Mouse (Mus musculus) embryonic facial prominence, embryonic 10.5 days (tissue): ENCODE measurements around the gene Ccdc188. TPM values are rescaled to one million over a fixed set of nuclear protein-coding genes. Genes with fewer than 3 reads are reported as not detected.

Source experiments
- DNase-seq: peaks from one replicate; pipeline ENCODE4 v3.0.0-alpha.2; 2017; ENCODE audit warnings: low spot score
- H3K27ac ChIP-seq: fragments of 300-500 bp; sonication (generic); replicated peaks from 2 replicates; pipeline ENCODE4 v1.5.1; 2016; ENCODE audit warnings: mild to moderate bottlenecking
- H3K27me3 ChIP-seq: fragments of 300-500 bp; sonication (generic); replicated peaks from 2 replicates; pipeline ENCODE4 v1.6.1; 2016; ENCODE audit warnings: low read depth, mild to moderate bottlenecking; ENCODE audit not compliant: poor library complexity, severe bottlenecking
- H3K36me3 ChIP-seq: fragments of 300-500 bp; sonication (generic); replicated peaks from 2 replicates; pipeline ENCODE4 v1.6.1; 2016; ENCODE audit warnings: mild to moderate bottlenecking, moderate library complexity
- H3K4me1 ChIP-seq: fragments of 300-500 bp; sonication (generic); 2 replicates; pipeline ENCODE4 v1.6.1; 2016
- H3K4me3 ChIP-seq: fragments of 300-500 bp; sonication (generic); 2 replicates; pipeline ENCODE4 v1.5.1; 2016; ENCODE audit warnings: mild to moderate bottlenecking, moderate library complexity
- H3K9me3 ChIP-seq: fragments of 300-500 bp; sonication (generic); 2 replicates; pipeline ENCODE4 v1.6.1; 2016; ENCODE audit warnings: mild to moderate bottlenecking
- WGBS: fragments of 180-500 bp; shearing (Covaris S2); methylation state at CpG from one replicate; pipeline ENCODE4 v1.1.7; 2016; 5-methylcytosine and 5-hydroxymethylcytosine counted together
- polyA plus RNA-seq: library from polyadenylated mRNA; unstranded; fragments of >200 nt; fragmentation: Nextera tagmentation; extraction: Ambion mirVana; gene quantifications from 2 replicates; pipeline ENCODE4 v1.2.1, GENCODE M21; 2016

Ccdc188 gene
- polyA plus RNA-seq, 1 experiment from 2014 or later: not detected

DNA sequence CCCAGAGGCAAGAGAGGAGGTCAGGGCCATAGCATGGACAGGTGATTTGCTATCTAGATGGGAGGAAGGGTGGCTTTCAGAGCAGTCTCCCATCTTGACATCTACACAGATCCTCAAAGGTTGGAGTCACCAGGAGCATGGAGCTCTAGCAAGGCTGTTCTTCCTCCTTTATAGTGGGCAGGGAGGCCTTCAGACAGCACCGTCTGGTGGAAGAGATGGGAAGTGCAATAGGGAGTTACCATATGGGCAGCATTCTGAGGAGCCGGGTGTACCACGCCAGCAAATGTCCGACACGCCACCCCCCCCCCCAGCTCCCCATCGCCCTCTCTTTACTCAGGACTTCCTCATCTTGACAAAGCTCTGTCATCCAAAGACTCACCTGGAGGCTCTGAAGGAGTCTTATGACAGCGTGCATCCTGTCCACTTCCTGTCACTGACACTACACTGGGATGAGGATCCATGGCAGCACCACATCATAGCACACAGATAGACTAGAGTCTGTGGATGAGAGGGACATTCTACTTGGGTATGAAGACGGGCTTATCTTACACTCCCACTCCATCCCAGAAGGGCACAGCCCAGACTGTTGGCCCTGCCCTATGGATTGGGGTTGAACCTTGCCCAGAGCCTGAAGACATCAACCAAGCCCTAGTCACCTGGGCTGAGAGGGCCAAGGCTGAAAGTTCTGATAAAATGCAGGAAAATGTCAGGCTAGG, 6.8 kb upstream of the Ccdc188 start:
- peak; percentile 63 for DNase-seq
- Histone ChIP-seq H3K27me3 (peaks cover 16% of the 10 kb centered on the region; the same call in 1 of the 2 replicates), H3K4me1 (peaks cover 23% of the 10 kb centered on the region), H3K27ac (no peak overlapping the region), H3K4me3 (no peak overlapping the region), H3K36me3 (no peaks in the 10 kb centered on the region), H3K9me3 (no peaks in the 10 kb centered on the region)
- WGBS: 26% methylated on average over 8 of the region's 8 CpGs

DNA sequence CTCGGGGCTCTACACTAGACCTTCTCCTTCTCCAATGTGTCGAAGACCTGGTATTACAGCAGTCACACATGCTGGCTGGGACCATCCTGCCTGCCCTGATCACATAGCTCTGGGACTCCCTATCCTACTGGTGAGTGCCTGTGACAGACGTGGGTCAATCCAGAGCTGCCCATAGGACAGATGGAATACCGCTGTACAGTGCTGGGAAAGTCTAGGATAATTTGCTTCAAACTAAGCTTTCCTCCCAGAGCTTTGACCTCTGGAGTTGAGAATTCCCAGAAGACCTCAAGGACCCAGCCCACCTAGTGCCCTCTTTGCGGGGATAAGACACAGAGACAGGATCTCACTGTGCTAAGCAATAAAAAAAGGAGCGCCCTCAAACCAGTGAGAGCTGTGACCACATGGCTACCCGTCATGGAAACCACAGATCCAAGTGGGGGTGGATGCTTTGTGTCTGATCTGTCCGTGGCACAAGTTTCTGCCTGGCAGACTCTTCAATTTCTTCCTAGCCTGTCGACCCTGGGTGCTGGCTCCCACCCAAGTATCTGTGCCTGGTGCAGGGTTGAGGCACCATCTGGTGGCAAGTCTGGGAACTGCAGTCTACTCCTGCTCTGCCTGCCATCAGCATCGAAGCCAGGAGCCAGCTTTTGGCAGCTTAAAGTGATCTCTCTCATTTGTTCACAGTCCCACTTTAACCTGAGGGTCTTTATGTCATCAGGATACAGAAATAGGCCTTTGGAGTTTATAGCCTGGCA, 6.1 kb upstream of the Ccdc188 start:
- H3K36me3 ChIP-seq: no peaks in the 10 kb centered on the region
- H3K27ac ChIP-seq: 0 out of 2 replicates have a peak overlapping the region, but pooled peaks have one; percentile 19
- H3K27me3 ChIP-seq: peaks cover 16% of the 10 kb centered on the region; the same call in 1 of the 2 replicates
- H3K9me3 ChIP-seq: no peaks in the 10 kb centered on the region
- peaks cover 23% of the 10 kb centered on the region for H3K4me1 ChIP-seq
- DNase-seq: peak; percentile 87
- WGBS: 50% methylated on average over 10 of the region's 10 CpGs
- no peak overlapping the region for H3K4me3 ChIP-seq

DNA sequence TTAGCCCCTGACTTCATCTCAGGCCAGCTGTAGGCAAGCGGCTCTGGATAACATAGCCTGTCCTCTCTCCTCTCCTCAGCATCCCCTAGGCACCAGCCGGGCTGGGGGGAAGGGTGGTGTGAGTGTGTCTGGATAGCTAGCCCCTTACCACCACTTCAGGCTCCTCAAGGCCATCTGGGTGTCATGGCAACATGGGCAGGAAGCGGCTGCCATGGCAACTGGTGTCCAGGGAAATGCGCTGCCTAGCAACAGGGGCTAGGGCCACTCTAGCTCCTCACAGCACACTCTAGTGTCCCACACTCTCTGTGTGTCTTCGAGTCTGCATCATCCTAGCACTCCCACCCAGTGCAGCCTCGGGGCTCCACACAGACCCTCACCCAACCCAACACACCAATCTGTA, 4.0 kb upstream of the Ccdc188 start:
- Histone ChIP-seq H3K4me3 (peak overlapping the region; percentile 38), H3K27ac (peak overlapping the region; percentile 75), H3K4me1 (peaks cover 31% of the 10 kb centered on the region), H3K36me3 (no peaks in the 10 kb centered on the region), H3K27me3 (peaks cover 16% of the 10 kb centered on the region; the same call in 1 of the 2 replicates), H3K9me3 (no peaks in the 10 kb centered on the region)
- DNase-seq: peak; percentile 90
- 42% methylated on average over 6 of the region's 6 CpGs for WGBS

DNA sequence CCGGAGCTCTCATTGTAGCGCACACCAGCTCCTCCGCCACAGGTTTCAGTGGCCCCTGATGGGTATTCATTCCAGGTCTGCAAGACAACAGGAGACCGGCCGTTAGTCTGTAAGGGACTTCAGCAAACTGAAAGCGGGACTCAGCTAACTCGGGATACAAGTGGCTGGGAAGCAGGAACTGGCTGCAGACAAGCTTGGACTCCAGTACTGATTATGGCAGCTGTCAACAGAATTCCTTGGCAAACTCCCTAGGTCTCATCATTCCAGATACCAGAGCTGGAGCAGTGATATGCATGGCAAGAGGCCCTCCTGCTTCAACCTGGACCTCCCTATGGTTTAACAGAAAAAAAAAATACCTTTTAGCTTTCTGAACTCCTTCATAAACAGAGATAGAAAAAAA, 2.8 kb upstream of the Ccdc188 start:
- no peak for DNase-seq
- H3K4me3 ChIP-seq: no peak overlapping the region
- H3K27me3 ChIP-seq: peaks cover 13% of the 10 kb centered on the region; the same call in 1 of the 2 replicates
- no peaks in the 10 kb centered on the region for H3K9me3 ChIP-seq
- WGBS: 78% methylated on average over 7 of the region's 7 CpGs
- peak overlapping the region; percentile 74 for H3K27ac ChIP-seq
- H3K4me1 ChIP-seq: peaks cover 38% of the 10 kb centered on the region
- no peaks in the 10 kb centered on the region for H3K36me3 ChIP-seq

DNA sequence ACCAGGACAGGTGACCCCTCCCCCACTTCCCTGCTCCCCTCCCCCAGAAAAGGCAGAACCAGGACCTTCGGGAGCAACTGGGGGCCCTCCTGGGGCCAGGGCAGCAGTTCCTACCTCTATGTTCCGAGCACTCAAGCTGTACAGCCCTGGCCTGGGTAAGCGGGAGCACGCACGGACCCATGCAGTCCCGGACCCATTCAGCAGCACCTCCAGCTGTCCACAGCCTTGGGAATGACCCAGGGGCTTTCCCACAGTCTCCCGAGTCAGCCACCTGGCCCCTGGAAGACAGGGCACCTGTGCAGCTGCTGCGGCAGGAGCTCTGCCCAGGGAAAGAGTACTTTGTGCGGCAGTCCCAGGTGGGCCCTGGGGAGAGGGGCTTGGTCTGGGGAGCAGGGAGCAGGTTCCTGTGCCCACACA, 909 bp downstream of the Ccdc188 start:
- Histone ChIP-seq H3K9me3 (no peaks in the 10 kb centered on the region), H3K4me3 (no peak overlapping the region), H3K4me1 (peaks cover 44% of the 10 kb centered on the region), H3K27ac (peak overlapping the region; percentile 21; the same call in 1 of the 2 replicates), H3K27me3 (no peaks in the 10 kb centered on the region), H3K36me3 (peaks cover 28% of the 10 kb centered on the region)
- no peak for DNase-seq
- 76% methylated on average over 9 of the region's 9 CpGs for WGBS

DNA sequence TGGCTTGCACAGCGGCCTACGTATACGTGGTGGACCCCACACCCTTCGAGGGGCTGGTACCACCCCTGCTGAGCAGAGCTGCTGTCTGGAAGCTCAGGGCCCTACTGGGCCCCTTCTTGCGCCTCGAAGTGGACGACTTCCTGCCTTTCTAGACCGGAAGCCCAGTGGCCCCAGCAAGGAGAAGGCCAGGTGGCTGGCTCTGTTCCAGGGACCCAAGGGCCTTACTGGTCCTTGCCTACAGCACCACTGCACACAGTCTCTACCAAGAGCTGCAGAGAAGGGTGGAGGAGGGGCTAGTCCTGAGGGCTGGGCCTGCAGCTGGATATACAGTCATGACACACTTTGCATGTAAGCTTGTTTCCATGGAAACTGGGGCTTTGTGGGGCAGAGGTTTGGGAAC, 2.3 kb downstream of the Ccdc188 start:
- DNase-seq: peak; percentile 28
- WGBS: 65% methylated on average over 8 of the region's 8 CpGs
- H3K27me3 ChIP-seq: no peaks in the 10 kb centered on the region
- H3K36me3 ChIP-seq: peaks cover 42% of the 10 kb centered on the region
- H3K4me3 ChIP-seq: no peak overlapping the region
- H3K9me3 ChIP-seq: no peaks in the 10 kb centered on the region
- peaks cover 31% of the 10 kb centered on the region for H3K4me1 ChIP-seq
- peak overlapping the region; percentile 40 for H3K27ac ChIP-seq

DNA sequence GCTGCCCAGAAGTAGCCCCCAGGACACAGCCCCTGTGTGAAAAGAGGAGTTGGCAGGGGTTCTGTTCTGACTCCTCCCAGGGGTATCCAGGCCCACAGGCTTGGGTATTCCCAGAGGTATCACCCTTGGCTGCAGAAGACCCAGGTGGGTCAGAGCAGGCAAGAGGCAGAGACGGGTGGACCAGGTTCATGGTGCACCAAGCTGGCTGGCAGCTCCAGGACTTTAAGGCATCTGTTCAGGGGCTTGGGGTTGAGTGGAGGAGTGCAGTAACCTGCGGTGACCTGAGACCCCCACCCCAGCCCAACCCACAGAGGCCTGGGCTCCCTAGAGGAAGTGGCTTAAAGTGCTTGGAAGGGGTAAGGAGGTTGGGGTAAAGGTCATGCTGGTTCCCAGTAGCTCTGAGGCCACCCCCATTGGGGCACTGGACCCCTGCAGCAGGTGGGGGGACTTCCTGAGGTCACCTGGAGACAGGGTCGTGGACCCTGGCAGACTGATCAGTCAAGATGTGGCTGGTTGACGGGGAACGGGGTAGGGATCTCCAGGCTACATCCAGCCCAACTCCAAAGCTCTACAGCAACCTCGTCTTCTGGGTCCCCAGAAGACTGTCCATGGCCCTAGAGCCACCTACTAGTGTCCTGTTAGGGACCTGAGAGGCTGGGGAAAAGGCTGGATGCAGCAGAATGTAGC, 3.3 kb downstream of the Ccdc188 start:
- DNase-seq: no peak
- H3K4me3 ChIP-seq: no peak overlapping the region
- no peaks in the 10 kb centered on the region for H3K9me3 ChIP-seq
- H3K36me3 ChIP-seq: peaks cover 52% of the 10 kb centered on the region
- H3K27me3 ChIP-seq: no peaks in the 10 kb centered on the region
- 84% methylated on average over 6 of the region's 6 CpGs for WGBS
- H3K27ac ChIP-seq: 0 out of 2 replicates have a peak overlapping the region, but pooled peaks have one; percentile 20
- H3K4me1 ChIP-seq: peaks cover 31% of the 10 kb centered on the region

DNA sequence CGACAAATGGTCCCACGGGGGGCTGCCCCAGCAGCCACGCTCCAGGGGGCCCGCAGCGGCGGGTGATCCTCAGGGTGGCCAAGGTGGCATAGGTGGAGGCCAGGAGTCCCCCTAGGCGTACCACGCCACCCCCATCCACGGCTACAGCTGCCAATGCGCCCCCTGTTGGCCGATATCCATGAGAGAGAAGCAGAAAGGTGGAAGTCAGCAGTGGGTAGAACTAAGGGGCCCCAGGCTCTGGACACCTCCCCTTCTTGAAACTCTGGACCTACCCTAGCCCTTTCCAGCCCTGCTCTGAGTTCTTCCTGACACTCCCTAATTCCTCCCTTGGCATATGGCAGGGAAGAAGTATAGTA, 3.8 kb downstream of the Ccdc188 start:
- H3K9me3 ChIP-seq: no peaks in the 10 kb centered on the region
- H3K36me3 ChIP-seq: peaks cover 57% of the 10 kb centered on the region

DNA sequence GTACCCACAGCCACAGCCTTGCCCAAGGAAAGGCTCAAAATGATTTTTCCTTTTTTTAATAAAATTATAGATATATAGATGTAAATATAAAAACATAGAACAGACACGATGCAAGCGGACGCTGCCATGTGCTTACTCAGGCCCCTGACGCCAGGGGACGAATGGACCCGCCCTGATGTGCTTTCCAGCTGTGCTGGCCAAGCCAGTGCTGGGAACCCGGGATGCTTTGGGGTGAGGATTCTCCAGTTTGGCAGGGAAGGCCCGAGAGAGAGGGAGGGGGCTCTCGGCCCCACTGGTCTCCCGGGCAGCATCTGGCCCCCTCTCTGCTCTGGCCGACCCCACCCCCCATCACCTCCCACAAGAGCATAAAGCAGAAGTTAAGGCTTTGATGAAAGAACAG, 4.5 kb downstream of the Ccdc188 start:
- 84% methylated on average over 11 of the region's 11 CpGs for WGBS
- peaks cover 64% of the 10 kb centered on the region for H3K36me3 ChIP-seq
- H3K27me3 ChIP-seq: no peaks in the 10 kb centered on the region
- DNase-seq: no peak
- H3K9me3 ChIP-seq: no peaks in the 10 kb centered on the region
- H3K27ac ChIP-seq: no peak overlapping the region
- peaks cover 31% of the 10 kb centered on the region for H3K4me1 ChIP-seq
- H3K4me3 ChIP-seq: no peak overlapping the region

More for the DNA sequence above, 3.8 kb downstream of the Ccdc188 start:
- Histone ChIP-seq H3K27me3 (no peaks in the 10 kb centered on the region), H3K4me1 (peaks cover 31% of the 10 kb centered on the region), H3K4me3 (no peak overlapping the region), H3K27ac (0 out of 2 replicates have a peak overlapping the region, but pooled peaks have one; percentile 20)
- no peak for DNase-seq
- whole genome bisulfite sequencing: 80% methylated on average over 11 of the region's 11 CpGs

DNA sequence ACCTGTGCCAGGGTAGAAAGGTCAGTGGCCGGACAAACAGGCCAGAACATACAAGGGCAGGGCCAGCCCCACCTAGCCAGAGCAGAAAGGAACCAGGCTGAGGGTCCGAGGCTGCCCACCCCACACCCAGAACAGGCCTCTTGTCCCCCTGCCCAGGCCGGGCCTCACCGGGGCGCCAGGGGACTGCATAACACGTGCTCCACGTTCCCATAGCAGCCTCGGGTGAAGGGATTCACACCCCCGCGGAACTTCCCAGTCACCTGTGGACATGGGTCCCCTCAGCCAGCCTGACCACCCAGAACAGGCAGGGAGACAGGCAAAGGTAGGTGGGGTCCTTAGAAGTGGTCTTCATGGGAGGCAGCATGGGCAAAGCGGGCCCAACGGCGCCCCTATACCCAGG, 9.5 kb downstream of the Ccdc188 start:
- Histone ChIP-seq H3K4me3 (no peak overlapping the region), H3K27ac (no peak overlapping the region), H3K36me3 (peaks cover 75% of the 10 kb centered on the region), H3K9me3 (no peaks in the 10 kb centered on the region), H3K27me3 (no peaks in the 10 kb centered on the region), H3K4me1 (peaks cover 12% of the 10 kb centered on the region; the same call in 1 of the 2 replicates)
- WGBS: 93% methylated on average over 13 of the region's 13 CpGs
- no peak for DNase-seq

DNA sequence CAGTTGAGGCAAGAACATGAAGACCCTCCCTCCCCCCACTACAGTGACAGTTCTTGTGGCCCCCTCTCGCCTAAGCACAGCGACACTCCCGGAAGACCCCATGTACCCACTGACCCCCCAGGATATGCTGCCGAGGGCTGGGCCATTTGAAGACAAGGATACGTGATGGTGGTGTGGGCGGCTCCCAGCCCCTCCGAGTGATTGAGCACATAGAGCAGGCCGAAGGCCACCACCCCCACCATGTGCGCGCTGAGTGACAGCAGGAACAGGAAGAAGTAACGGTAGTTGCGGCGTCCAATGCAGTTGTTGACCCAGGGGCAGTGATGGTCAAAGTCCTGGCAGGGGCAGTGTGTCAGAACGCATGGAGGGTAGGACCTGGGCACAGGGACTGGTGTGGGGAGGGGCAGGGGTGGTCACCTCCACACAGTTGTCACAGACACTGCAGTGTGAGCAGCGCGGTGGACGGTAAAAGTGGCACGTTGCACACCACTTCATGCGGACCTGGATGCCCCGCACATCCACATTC, 10.3 kb downstream of the Ccdc188 start:
- Histone ChIP-seq H3K27ac (no peak overlapping the region), H3K9me3 (no peaks in the 10 kb centered on the region), H3K4me3 (no peak overlapping the region), H3K4me1 (peaks cover 12% of the 10 kb centered on the region), H3K36me3 (peaks cover 67% of the 10 kb centered on the region), H3K27me3 (no peaks in the 10 kb centered on the region)
- no peak for DNase-seq
- WGBS: 93% methylated on average over 20 of the region's 20 CpGs

DNA sequence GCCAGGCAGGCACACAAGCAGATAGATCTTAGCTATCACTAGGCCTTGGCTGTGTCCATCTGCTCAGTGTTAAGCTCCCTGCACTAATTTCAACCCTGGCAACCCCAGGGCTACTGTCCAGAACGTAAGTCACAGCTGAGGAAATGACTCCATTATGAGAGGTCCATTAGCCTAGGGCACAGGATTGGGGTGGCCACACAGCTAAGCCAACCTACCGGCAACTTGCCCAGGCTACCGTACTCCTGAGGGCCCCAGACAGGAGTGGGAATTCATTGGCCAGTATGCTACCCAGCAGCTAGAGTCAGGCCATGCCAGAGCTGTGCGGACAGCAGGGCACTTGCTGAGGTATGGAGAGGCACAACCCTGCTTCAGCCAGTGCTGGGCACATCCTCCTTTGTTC, 11.2 kb downstream of the Ccdc188 start:
- Histone ChIP-seq H3K27me3 (no peaks in the 10 kb centered on the region), H3K36me3 (peaks cover 62% of the 10 kb centered on the region), H3K9me3 (no peaks in the 10 kb centered on the region), H3K4me3 (no peak overlapping the region), H3K27ac (no peak overlapping the region), H3K4me1 (peaks cover 21% of the 10 kb centered on the region)
- WGBS: 87% methylated on average over 4 of the region's 4 CpGs
- DNase-seq: no peak
